Mouse (Mus musculus) WW6 (cell line): ENCODE measurements at regions not wholly inside any gene's neighbourhood (a gene's known extent, or its start where the extent isn't known, plus 50 kb on each side); places are given as distances from the start of the nearest gene placed in this dataset.
A peak's percentile ranks its signal among the peaks of the same experiment; 100 is the strongest.

Experiments
- DNase-seq: peaks from one replicate; pipeline ENCODE4 v3.0.0-alpha.2; 2013; ENCODE audit warnings: low read depth, low spot score

GRCm38 (mm10) chr3:66433216-66433615 is 136.6 kb upstream of the Veph1 start:
- no peak for DNase-seq

GRCm38 (mm10) chr3:66430187-66430586 is 133.6 kb upstream of the Veph1 start:
- DNase-seq, result no peak

- no peak for DNase-seq
Observed at GRCm38 (mm10) chr3:66422445-66423037, 125.9 kb upstream of the Veph1 start.

GRCm38 (mm10) chr3:66410706-66411277 is 114.2 kb upstream of the Veph1 start:
- no peak for DNase-seq

- DNase-seq, result no peak
Observed at GRCm38 (mm10) chr3:66408791-66409190, 112.2 kb upstream of the Veph1 start.

GRCm38 (mm10) chr3:66405645-66406044 is 109.0 kb upstream of the Veph1 start:
- DNase-seq, result no peak

GRCm38 (mm10) chr3:66403707-66404106 is 107.1 kb upstream of the Veph1 start:
- DNase-seq, result no peak

- no peak for DNase-seq
Observed at GRCm38 (mm10) chr3:66400791-66401568, 104.3 kb upstream of the Veph1 start.

- DNase-seq, result peak; percentile 11
Observed at GRCm38 (mm10) chr3:66398214-66399150, 101.8 kb upstream of the Veph1 start.

GRCm38 (mm10) chr3:66375088-66375910 is 78.7 kb upstream of the Veph1 start:
- no peak for DNase-seq

- DNase-seq, result no peak
Observed at GRCm38 (mm10) chr3:66374603-66375002, 78.0 kb upstream of the Veph1 start.

- DNase-seq, result no peak
Observed at GRCm38 (mm10) chr3:66373807-66374575, 77.4 kb upstream of the Veph1 start.
